Mouse (Mus musculus): Measurements from ENCODE around the gene Inhbc. TPM values are rescaled to one million over a fixed set of nuclear protein-coding genes. Genes with fewer than 3 reads are reported as not detected.

Inhbc gene
- not detected in 2 replicates for polyA plus RNA-seq (2012; rRNA removed)

GRCm38 (mm10) chr10:127369834-127370820 is at the start of gene Inhbc:
Inhbc (minus strand) TSS chr10:127370431.
- no peaks in the 10 kb centered on the region for H3K36me3 ChIP-seq (ENCODE audit: control insufficient read depth, insufficient read depth, low read length)
- no peak within 1 kb of the TSS for H3K27ac ChIP-seq (ENCODE audit: insufficient read depth, low read length)
- H3K4me3 ChIP-seq (ENCODE audit: extremely low read depth, insufficient read depth, insufficient read length), result no peak within 1 kb of the TSS
- TF ChIP-seq POLR2A (IDR thresholded peaks at IDR 0.05; ENCODE audit: low read depth, low read length) (no peak), CTCF (IDR thresholded peaks at IDR 0.05; ENCODE audit: extremely low read depth, insufficient read depth, insufficient read length, insufficient replicate concordance) (no peak)
- H3K4me1 ChIP-seq (ENCODE audit: control insufficient read depth, insufficient read depth, insufficient read length), result no peaks in the 10 kb centered on the region
- 90% methylated on average over 22 of the region's 22 CpGs for WGBS
- DNase-seq (ENCODE audit: low read depth in 1 of 2, low spot score in 2 of 2), result no peak
- H3K27me3 ChIP-seq (ENCODE audit: control insufficient read depth, insufficient read depth, low read length), result no peaks in the 10 kb centered on the region

GRCm38 (mm10) chr10:127414141-127414540 is 43.9 kb upstream of the Inhbc start:
- 92% methylated on average over 3 of the region's 3 CpGs for WGBS
- Histone ChIP-seq H3K27ac (ENCODE audit: insufficient read depth, low read length) (no peak overlapping the region), H3K36me3 (ENCODE audit: control insufficient read depth, insufficient read depth, low read length) (peaks cover 6% of the 10 kb centered on the region; the same call in 1 of the 2 replicates), H3K4me3 (ENCODE audit: extremely low read depth, insufficient read depth, insufficient read length) (no peak overlapping the region), H3K4me1 (ENCODE audit: control insufficient read depth, insufficient read depth, insufficient read length) (no peaks in the 10 kb centered on the region), H3K27me3 (ENCODE audit: control insufficient read depth, insufficient read depth, low read length) (no peaks in the 10 kb centered on the region)
- no peak for DNase-seq (ENCODE audit: low read depth in 1 of 2, low spot score in 2 of 2)
- TF ChIP-seq POLR2A (IDR thresholded peaks at IDR 0.05; ENCODE audit: low read depth, low read length) (no peak), CTCF (IDR thresholded peaks at IDR 0.05; ENCODE audit: extremely low read depth, insufficient read depth, insufficient read length, insufficient replicate concordance) (no peak)

GRCm38 (mm10) chr10:127413585-127413984 is 43.4 kb upstream of the Inhbc start:
- Histone ChIP-seq H3K27ac (ENCODE audit: insufficient read depth, low read length) (no peak overlapping the region), H3K4me3 (ENCODE audit: extremely low read depth, insufficient read depth, insufficient read length) (no peak overlapping the region), H3K36me3 (ENCODE audit: control insufficient read depth, insufficient read depth, low read length) (peaks cover 6% of the 10 kb centered on the region; the same call in 1 of the 2 replicates), H3K4me1 (ENCODE audit: control insufficient read depth, insufficient read depth, insufficient read length) (no peaks in the 10 kb centered on the region), H3K27me3 (ENCODE audit: control insufficient read depth, insufficient read depth, low read length) (no peaks in the 10 kb centered on the region)
- DNase-seq (ENCODE audit: low read depth in 1 of 2, low spot score in 2 of 2), result no peak
- TF ChIP-seq CTCF (IDR thresholded peaks at IDR 0.05; ENCODE audit: extremely low read depth, insufficient read depth, insufficient read length, insufficient replicate concordance), result no peak
- no peak for TF ChIP-seq POLR2A (IDR thresholded peaks at IDR 0.05; ENCODE audit: low read depth, low read length)
- 91% methylated on average over 1 of the region's 1 CpGs for WGBS

- 85% methylated on average over 2 of the region's 2 CpGs for WGBS
- Histone ChIP-seq H3K27ac (ENCODE audit: insufficient read depth, low read length) (no peak overlapping the region), H3K36me3 (ENCODE audit: control insufficient read depth, insufficient read depth, low read length) (peaks cover 8% of the 10 kb centered on the region), H3K4me1 (ENCODE audit: control insufficient read depth, insufficient read depth, insufficient read length) (no peaks in the 10 kb centered on the region), H3K4me3 (ENCODE audit: extremely low read depth, insufficient read depth, insufficient read length) (no peak overlapping the region), H3K27me3 (ENCODE audit: control insufficient read depth, insufficient read depth, low read length) (no peaks in the 10 kb centered on the region)
- TF ChIP-seq CTCF (IDR thresholded peaks at IDR 0.05; ENCODE audit: extremely low read depth, insufficient read depth, insufficient read length, insufficient replicate concordance) (no peak), POLR2A (IDR thresholded peaks at IDR 0.05; ENCODE audit: low read depth, low read length) (no peak)
- no peak for DNase-seq (ENCODE audit: low read depth in 1 of 2, low spot score in 2 of 2)
These were observed 42.5 kb upstream of the Inhbc start for GRCm38 (mm10) chr10:127412776-127413175.

GRCm38 (mm10) chr10:127412101-127412500 is 41.9 kb upstream of the Inhbc start:
- H3K36me3 ChIP-seq (ENCODE audit: control insufficient read depth, insufficient read depth, low read length), result peaks cover 6% of the 10 kb centered on the region
- H3K27me3 ChIP-seq (ENCODE audit: control insufficient read depth, insufficient read depth, low read length), result no peaks in the 10 kb centered on the region
- no peak for TF ChIP-seq CTCF (IDR thresholded peaks at IDR 0.05; ENCODE audit: extremely low read depth, insufficient read depth, insufficient read length, insufficient replicate concordance)
- TF ChIP-seq POLR2A (IDR thresholded peaks at IDR 0.05; ENCODE audit: low read depth, low read length), result no peak
- H3K4me1 ChIP-seq (ENCODE audit: control insufficient read depth, insufficient read depth, insufficient read length), result no peaks in the 10 kb centered on the region
- H3K27ac ChIP-seq (ENCODE audit: insufficient read depth, low read length), result no peak overlapping the region
- H3K4me3 ChIP-seq (ENCODE audit: extremely low read depth, insufficient read depth, insufficient read length), result no peak overlapping the region
- 86% methylated on average over 5 of the region's 5 CpGs for WGBS
- DNase-seq (ENCODE audit: low read depth in 1 of 2, low spot score in 2 of 2), result no peak

- Histone ChIP-seq H3K36me3 (ENCODE audit: control insufficient read depth, insufficient read depth, low read length) (peaks cover 7% of the 10 kb centered on the region), H3K27ac (ENCODE audit: insufficient read depth, low read length) (no peak overlapping the region), H3K4me1 (ENCODE audit: control insufficient read depth, insufficient read depth, insufficient read length) (no peaks in the 10 kb centered on the region), H3K27me3 (ENCODE audit: control insufficient read depth, insufficient read depth, low read length) (no peaks in the 10 kb centered on the region), H3K4me3 (ENCODE audit: extremely low read depth, insufficient read depth, insufficient read length) (no peak overlapping the region)
- 67% methylated on average over 4 of the region's 4 CpGs for WGBS
- no peak for TF ChIP-seq POLR2A (IDR thresholded peaks at IDR 0.05; ENCODE audit: low read depth, low read length)
- no peak for TF ChIP-seq CTCF (IDR thresholded peaks at IDR 0.05; ENCODE audit: extremely low read depth, insufficient read depth, insufficient read length, insufficient replicate concordance)
- DNase-seq (ENCODE audit: low read depth in 1 of 2, low spot score in 2 of 2), result no peak
These were observed 37.2 kb upstream of the Inhbc start for GRCm38 (mm10) chr10:127407391-127407790.

GRCm38 (mm10) chr10:127404701-127405100 is 34.5 kb upstream of the Inhbc start:
- no peak overlapping the region for H3K27ac ChIP-seq (ENCODE audit: insufficient read depth, low read length)
- WGBS, result 98% methylated on average over 3 of the region's 3 CpGs
- TF ChIP-seq POLR2A (IDR thresholded peaks at IDR 0.05; ENCODE audit: low read depth, low read length) (no peak), CTCF (IDR thresholded peaks at IDR 0.05; ENCODE audit: extremely low read depth, insufficient read depth, insufficient read length, insufficient replicate concordance) (no peak)
- DNase-seq (ENCODE audit: low read depth in 1 of 2, low spot score in 2 of 2), result no peak
- H3K4me1 ChIP-seq (ENCODE audit: control insufficient read depth, insufficient read depth, insufficient read length), result no peaks in the 10 kb centered on the region
- peaks cover 14% of the 10 kb centered on the region for H3K36me3 ChIP-seq (ENCODE audit: control insufficient read depth, insufficient read depth, low read length)
- no peaks in the 10 kb centered on the region for H3K27me3 ChIP-seq (ENCODE audit: control insufficient read depth, insufficient read depth, low read length)
- no peak overlapping the region for H3K4me3 ChIP-seq (ENCODE audit: extremely low read depth, insufficient read depth, insufficient read length)
